Mouse (Mus musculus): Measurements from ENCODE around the gene Fbxl8. TPM values are rescaled to one million over a fixed set of nuclear protein-coding genes. Genes with fewer than 3 reads are reported as not detected.

Fbxl8 gene
- polyA plus RNA-seq, 1 experiment from 2014 or later = 1.8 TPM

GRCm38 (mm10) chr8:105241016-105241415 is 23.4 kb upstream of the Fbxl8 start:
- Histone ChIP-seq H3K9me3 (replicated peaks; ENCODE audit: low read length) (no peaks in the 10 kb centered on the region), H3K4me1 (replicated peaks; ENCODE audit: insufficient read depth, low read length) (no peaks in the 10 kb centered on the region), H3K27me3 (ENCODE audit: insufficient read depth, low read length) (no peaks in the 10 kb centered on the region), H3K27ac (no peak overlapping the region), H3K9ac (ENCODE audit: low read depth, low read length) (no peak overlapping the region), H3K4me2 (ENCODE audit: low read length) (no peak overlapping the region), H3K36me3 (ENCODE audit: insufficient read depth, low read length) (peaks cover 28% of the 10 kb centered on the region), H3K4me3 (replicated peaks; ENCODE audit: low read depth, low read length) (no peak overlapping the region)
- 96% methylated on average over 7 of the region's 7 CpGs for WGBS
- no peak for TF ChIP-seq CTCF (IDR thresholded peaks at IDR 0.05; ENCODE audit: low read depth)
- DNase-seq (ENCODE audit: low spot score) = no peak
- no peak for ATAC-seq (replicated peaks; ENCODE audit: low FRiP score, low read depth)

- H3K27ac ChIP-seq = no peak overlapping the region
- no peak for TF ChIP-seq CTCF (IDR thresholded peaks at IDR 0.05; ENCODE audit: low read depth)
- H3K4me2 ChIP-seq (ENCODE audit: low read length) = no peak overlapping the region
- no peak overlapping the region for H3K9ac ChIP-seq (ENCODE audit: low read depth, low read length)
- no peak overlapping the region for H3K4me3 ChIP-seq (replicated peaks; ENCODE audit: low read depth, low read length)
- no peaks in the 10 kb centered on the region for H3K27me3 ChIP-seq (ENCODE audit: insufficient read depth, low read length)
- no peaks in the 10 kb centered on the region for H3K9me3 ChIP-seq (replicated peaks; ENCODE audit: low read length)
- 0 out of 2 replicates have a peak, but pooled peaks cover 6% of the 10 kb centered on the region for H3K4me1 ChIP-seq (replicated peaks; ENCODE audit: insufficient read depth, low read length)
- ATAC-seq (replicated peaks; ENCODE audit: low FRiP score, low read depth) = no peak
- WGBS = 93% methylated on average over 6 of the region's 6 CpGs
- no peak for DNase-seq (ENCODE audit: low spot score)
- H3K36me3 ChIP-seq (ENCODE audit: insufficient read depth, low read length) = peaks cover 44% of the 10 kb centered on the region
These were observed 12.5 kb upstream of the Fbxl8 start for GRCm38 (mm10) chr8:105251954-105252353.

- no peak overlapping the region for H3K9ac ChIP-seq (ENCODE audit: low read depth, low read length)
- ATAC-seq (replicated peaks; ENCODE audit: low FRiP score, low read depth) (no peak), DNase-seq (ENCODE audit: low spot score) (no peak)
- 89% methylated on average over 10 of the region's 10 CpGs for WGBS
- no peak overlapping the region for H3K4me3 ChIP-seq (replicated peaks; ENCODE audit: low read depth, low read length)
- peaks cover 39% of the 10 kb centered on the region for H3K36me3 ChIP-seq (ENCODE audit: insufficient read depth, low read length)
- no peaks in the 10 kb centered on the region for H3K9me3 ChIP-seq (replicated peaks; ENCODE audit: low read length)
- H3K27me3 ChIP-seq (ENCODE audit: insufficient read depth, low read length) = no peaks in the 10 kb centered on the region
- TF ChIP-seq CTCF (IDR thresholded peaks at IDR 0.05; ENCODE audit: low read depth) = no peak
- H3K4me1 ChIP-seq (replicated peaks; ENCODE audit: insufficient read depth, low read length) = 0 out of 2 replicates have a peak, but pooled peaks cover 6% of the 10 kb centered on the region
- no peak overlapping the region for H3K4me2 ChIP-seq (ENCODE audit: low read length)
- H3K27ac ChIP-seq = no peak overlapping the region
These were observed 11.5 kb upstream of the Fbxl8 start for GRCm38 (mm10) chr8:105252680-105253537.

GRCm38 (mm10) chr8:105253766-105254151 is 10.7 kb upstream of the Fbxl8 start:
- Histone ChIP-seq H3K27me3 (ENCODE audit: insufficient read depth, low read length) (0 out of 2 replicates have a peak, but pooled peaks cover under 1% of the 10 kb centered on the region), H3K4me1 (replicated peaks; ENCODE audit: insufficient read depth, low read length) (0 out of 2 replicates have a peak, but pooled peaks cover 8% of the 10 kb centered on the region), H3K36me3 (ENCODE audit: insufficient read depth, low read length) (peaks cover 32% of the 10 kb centered on the region), H3K4me3 (replicated peaks; ENCODE audit: low read depth, low read length) (peak overlapping the region; percentile 62), H3K9ac (ENCODE audit: low read depth, low read length) (no peak overlapping the region), H3K27ac (no peak overlapping the region), H3K9me3 (replicated peaks; ENCODE audit: low read length) (no peaks in the 10 kb centered on the region), H3K4me2 (ENCODE audit: low read length) (peak overlapping the region; percentile 98)
- DNase-seq (ENCODE audit: low spot score) (no peak), ATAC-seq (replicated peaks; ENCODE audit: low FRiP score, low read depth) (0 out of 2 replicates have a peak, but pooled peaks have one; percentile 15)
- no peak for TF ChIP-seq CTCF (IDR thresholded peaks at IDR 0.05; ENCODE audit: low read depth)
- 32% methylated on average over 20 of the region's 20 CpGs for WGBS

GRCm38 (mm10) chr8:105254152-105254965 is 10.1 kb upstream of the Fbxl8 start:
- H3K4me3 ChIP-seq (replicated peaks; ENCODE audit: low read depth, low read length) = peak overlapping the region; percentile 62
- TF ChIP-seq CTCF (IDR thresholded peaks at IDR 0.05; ENCODE audit: low read depth) = peak; percentile 89
- peaks cover 14% of the 10 kb centered on the region; the same call in 1 of the 2 replicates for H3K4me1 ChIP-seq (replicated peaks; ENCODE audit: insufficient read depth, low read length)
- H3K27me3 ChIP-seq (ENCODE audit: insufficient read depth, low read length) = 0 out of 2 replicates have a peak, but pooled peaks cover 7% of the 10 kb centered on the region
- peak; percentile 92 for DNase-seq (ENCODE audit: low spot score)
- WGBS = under 1% methylated on average over 67 of the region's 74 CpGs
- peak; percentile 78 for ATAC-seq (replicated peaks; ENCODE audit: low FRiP score, low read depth)
- peaks cover 28% of the 10 kb centered on the region for H3K36me3 ChIP-seq (ENCODE audit: insufficient read depth, low read length)
- peak overlapping the region; percentile 98 for H3K4me2 ChIP-seq (ENCODE audit: low read length)
- H3K27ac ChIP-seq = peak overlapping the region; percentile 50
- H3K9ac ChIP-seq (ENCODE audit: low read depth, low read length) = peak overlapping the region; percentile 61
- no peaks in the 10 kb centered on the region for H3K9me3 ChIP-seq (replicated peaks; ENCODE audit: low read length)

- Histone ChIP-seq H3K9me3 (replicated peaks; ENCODE audit: low read length) (no peaks in the 10 kb centered on the region), H3K27ac (peak within 1 kb of the TSS; percentile 50), H3K4me1 (replicated peaks; ENCODE audit: insufficient read depth, low read length) (peaks cover 18% of the 10 kb centered on the region; the same call in 1 of the 2 replicates), H3K36me3 (ENCODE audit: insufficient read depth, low read length) (peaks cover 22% of the 10 kb centered on the region; the same call in 1 of the 2 replicates), H3K4me2 (ENCODE audit: low read length) (peak within 1 kb of the TSS; percentile 98), H3K9ac (ENCODE audit: low read depth, low read length) (peak within 1 kb of the TSS; percentile 61), H3K4me3 (replicated peaks; ENCODE audit: low read depth, low read length) (peak within 1 kb of the TSS; percentile 62), H3K27me3 (ENCODE audit: insufficient read depth, low read length) (0 out of 2 replicates have a peak, but pooled peaks cover 8% of the 10 kb centered on the region)
- ATAC-seq (replicated peaks; ENCODE audit: low FRiP score, low read depth) (peak; percentile 45), DNase-seq (ENCODE audit: low spot score) (peak; percentile 62)
- TF ChIP-seq CTCF (IDR thresholded peaks at IDR 0.05; ENCODE audit: low read depth) = no peak
- WGBS = 1% methylated on average over 14 of the region's 14 CpGs
These were observed 9.5 kb upstream of the Fbxl8 start, which contains the start of gene B3gnt9 for GRCm38 (mm10) chr8:105254966-105255350. Gene B3gnt9 (minus strand): TSS chr8:105255153.
